Mouse (Mus musculus) thymus, postnatal 0 days (tissue): Measurements from ENCODE around the gene Wrb. TPM values are rescaled to one million over a fixed set of nuclear protein-coding genes. Genes with fewer than 3 reads are reported as not detected.
"Not testable (repeated sequence)": the region's sequence is repeated elsewhere in the genome, so short reads cannot be mapped to it uniquely, and the experiment has no call there.

Experiments
- DNase-seq: peaks from one replicate; pipeline ENCODE4 v3.0.0-alpha.2; 2015; ENCODE audit warnings: low spot score
- polyA plus RNA-seq: library from polyadenylated mRNA; unstranded; fragments of >200 nt; fragmentation: Nextera tagmentation; extraction: Ambion mirVana; gene quantifications from 2 replicates; pipeline ENCODE4 v1.2.1, GENCODE M21; 2015

Wrb gene
- polyA plus RNA-seq, result 26.3 and 26.8 TPM in 2 replicates

GRCm38 (mm10) chr16:96145110-96145800 is at the start of gene Wrb:
Gene Wrb (plus strand): TSS chr16:96145407.
- peak; percentile 100 for DNase-seq

- no peak for DNase-seq
These were observed 49.2 kb upstream of the Wrb start for GRCm38 (mm10) chr16:96095966-96096365.

GRCm38 (mm10) chr16:96097811-96098210 is 47.4 kb upstream of the Wrb start:
- DNase-seq, result not testable (repeated sequence)

- peak; percentile 42 for DNase-seq
These were observed 42.2 kb upstream of the Wrb start for GRCm38 (mm10) chr16:96103036-96103435.

- no peak for DNase-seq
These were observed 35.5 kb upstream of the Wrb start for GRCm38 (mm10) chr16:96109673-96110072.

GRCm38 (mm10) chr16:96110655-96111345 is 34.4 kb upstream of the Wrb start:
- no peak for DNase-seq

GRCm38 (mm10) chr16:96112769-96113168 is 32.4 kb upstream of the Wrb start:
- DNase-seq, result no peak

- no peak for DNase-seq
These were observed 30.5 kb upstream of the Wrb start for GRCm38 (mm10) chr16:96114729-96115128.

- no peak for DNase-seq
These were observed 25.1 kb upstream of the Wrb start for GRCm38 (mm10) chr16:96120022-96120623.

- DNase-seq, result peak; percentile 7
These were observed 18.5 kb upstream of the Wrb start for GRCm38 (mm10) chr16:96126684-96127171.

- DNase-seq, result no peak
These were observed 17.9 kb upstream of the Wrb start for GRCm38 (mm10) chr16:96127288-96127656.

GRCm38 (mm10) chr16:96127657-96128344 is 17.4 kb upstream of the Wrb start, which contains the start of gene Hmgn1:
Gene Hmgn1 (minus strand): TSS chr16:96127729.
- DNase-seq, result peak; percentile 92

- DNase-seq, result no peak
These were observed 16.7 kb upstream of the Wrb start for GRCm38 (mm10) chr16:96128466-96128865.

- not testable (repeated sequence) for DNase-seq
These were observed 478 bp upstream of the Wrb start for GRCm38 (mm10) chr16:96144748-96145109.

GRCm38 (mm10) chr16:96145814-96146213 is 607 bp downstream of the Wrb start:
- DNase-seq, result no peak

- no peak for DNase-seq
These were observed 3.6 kb downstream of the Wrb start for GRCm38 (mm10) chr16:96148834-96149233.

- DNase-seq, result no peak
These were observed 4.1 kb downstream of the Wrb start for GRCm38 (mm10) chr16:96149311-96149710.

GRCm38 (mm10) chr16:96150995-96151394 is 5.8 kb downstream of the Wrb start:
- DNase-seq, result no peak

GRCm38 (mm10) chr16:96151551-96151950 is 6.3 kb downstream of the Wrb start:
- DNase-seq, result peak; percentile 70

GRCm38 (mm10) chr16:96154476-96154875 is 9.3 kb downstream of the Wrb start:
- DNase-seq, result no peak

GRCm38 (mm10) chr16:96156019-96156418 is 10.8 kb downstream of the Wrb start:
- no peak for DNase-seq

GRCm38 (mm10) chr16:96157171-96157570 is 12.0 kb downstream of the Wrb start:
- DNase-seq, result no peak
